Mouse (Mus musculus) retina, postnatal 7 days (tissue): ENCODE results near the gene Cacna2d2.

Experiments used
- DNase-seq: peaks from one replicate; pipeline ENCODE4 v3.0.0-alpha.2; 2012; ENCODE audit warnings: low read depth, low spot score

Gene Cacna2d2

GRCm38 (mm10) chr9:107403116-107403515, 3.7 kb downstream of the Cacna2d2 start:
- DNase-seq: no peak

GRCm38 (mm10) chr9:107409449-107409848, 10.0 kb downstream of the Cacna2d2 start:
- DNase-seq: no peak

- DNase-seq: no peak
These were observed 17.7 kb downstream of the Cacna2d2 start for GRCm38 (mm10) chr9:107417106-107417505.

- DNase-seq: no peak
These were observed 20.3 kb downstream of the Cacna2d2 start for GRCm38 (mm10) chr9:107419491-107420244.

GRCm38 (mm10) chr9:107420898-107421297, 21.5 kb downstream of the Cacna2d2 start:
- no peak for DNase-seq

- no peak for DNase-seq
These were observed 23.5 kb downstream of the Cacna2d2 start for GRCm38 (mm10) chr9:107422878-107423277.

GRCm38 (mm10) chr9:107424485-107425175, 25.2 kb downstream of the Cacna2d2 start:
- no peak for DNase-seq

- DNase-seq: no peak
These were observed 28.5 kb downstream of the Cacna2d2 start for GRCm38 (mm10) chr9:107427876-107428275.

GRCm38 (mm10) chr9:107428451-107429186, 29.2 kb downstream of the Cacna2d2 start:
- DNase-seq: no peak

- DNase-seq: no peak
These were observed 31.0 kb downstream of the Cacna2d2 start for GRCm38 (mm10) chr9:107430445-107430844.

GRCm38 (mm10) chr9:107432546-107432945, 33.1 kb downstream of the Cacna2d2 start:
- DNase-seq: no peak

- DNase-seq: no peak
These were observed 35.4 kb downstream of the Cacna2d2 start for GRCm38 (mm10) chr9:107434851-107435250.

- no peak for DNase-seq
These were observed 35.9 kb downstream of the Cacna2d2 start for GRCm38 (mm10) chr9:107435285-107435684.

- no peak for DNase-seq
These were observed 43.5 kb downstream of the Cacna2d2 start for GRCm38 (mm10) chr9:107442891-107443290.

- DNase-seq: no peak
These were observed 43.9 kb downstream of the Cacna2d2 start for GRCm38 (mm10) chr9:107443324-107443723.

GRCm38 (mm10) chr9:107445011-107445471, 45.6 kb downstream of the Cacna2d2 start:
- no peak for DNase-seq

- DNase-seq: no peak
These were observed 49.5 kb downstream of the Cacna2d2 start for GRCm38 (mm10) chr9:107448805-107449517.

GRCm38 (mm10) chr9:107451400-107451799, 52.0 kb downstream of the Cacna2d2 start:
- DNase-seq: no peak

GRCm38 (mm10) chr9:107451891-107452521, 52.6 kb downstream of the Cacna2d2 start:
- DNase-seq: no peak

GRCm38 (mm10) chr9:107452552-107452951, 53.1 kb downstream of the Cacna2d2 start:
- DNase-seq: no peak

- DNase-seq: no peak
These were observed 53.7 kb downstream of the Cacna2d2 start for GRCm38 (mm10) chr9:107453151-107453550.
